Mouse (Mus musculus) lung, postnatal 25 days (tissue): Measurements from ENCODE around the gene Cfap54.

Experiments used
- DNase-seq: peaks from one replicate; pipeline ENCODE4 v3.0.0; 2022; ENCODE audit warnings: low spot score

Cfap54 gene

DNA sequence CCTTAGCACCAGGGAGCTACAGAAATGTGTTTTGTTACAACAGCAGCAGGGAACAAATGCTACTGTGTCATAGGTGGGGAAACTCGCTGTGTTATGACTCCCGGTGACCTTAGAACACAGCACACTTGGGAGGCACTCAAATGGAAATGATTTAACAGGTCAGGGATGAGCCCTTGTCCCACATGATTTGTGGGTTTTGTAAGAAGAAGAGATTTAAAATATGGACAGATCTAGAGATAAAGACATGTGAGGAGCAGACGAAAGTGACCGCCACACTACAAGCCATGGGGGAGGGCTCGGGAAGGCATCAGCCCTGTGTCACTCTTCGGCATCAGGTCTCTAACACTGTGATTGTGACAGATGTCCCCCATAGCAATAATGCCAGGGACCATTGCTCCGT, 144.3 kb downstream of the Cfap54 start:
- no peak for DNase-seq

DNA sequence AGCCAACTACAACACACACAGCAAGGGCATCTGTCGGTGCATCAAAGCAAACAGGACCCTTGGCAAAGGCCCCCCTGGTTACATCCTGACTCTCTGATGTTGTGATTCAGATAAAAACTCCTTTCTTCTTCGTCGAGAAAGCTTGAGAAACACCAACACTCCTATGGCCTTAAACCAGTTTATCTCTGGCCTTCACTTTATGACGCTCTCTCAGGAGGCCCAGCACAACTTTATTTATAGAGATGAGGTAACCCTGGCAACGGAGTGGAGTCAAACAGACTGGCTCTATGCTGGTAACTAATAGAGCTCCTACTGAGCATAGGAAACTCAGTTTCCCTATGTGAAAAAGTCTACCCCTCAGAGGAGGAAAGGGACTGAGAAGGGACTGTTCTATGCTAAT, 146.9 kb downstream of the Cfap54 start:
- DNase-seq: no peak

DNA sequence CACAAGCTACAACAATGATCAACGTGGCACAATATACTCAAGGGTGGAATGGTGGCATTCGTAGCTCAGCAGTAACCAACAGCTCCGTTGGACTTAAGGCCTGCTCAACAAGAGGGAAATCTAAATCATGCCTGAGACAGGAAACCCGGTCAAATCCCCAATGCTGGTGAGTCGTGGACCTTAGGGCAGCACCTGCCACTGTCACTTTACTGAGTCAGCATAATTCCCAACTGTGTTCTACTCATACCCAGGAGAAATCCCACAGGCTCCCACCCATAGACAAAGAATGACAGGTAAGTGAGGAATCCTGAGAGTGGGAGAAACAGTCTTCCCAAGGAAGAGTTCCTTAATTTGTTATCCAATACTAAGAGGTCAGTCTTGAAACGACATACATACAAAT, 147.8 kb downstream of the Cfap54 start:
- no peak for DNase-seq

DNA sequence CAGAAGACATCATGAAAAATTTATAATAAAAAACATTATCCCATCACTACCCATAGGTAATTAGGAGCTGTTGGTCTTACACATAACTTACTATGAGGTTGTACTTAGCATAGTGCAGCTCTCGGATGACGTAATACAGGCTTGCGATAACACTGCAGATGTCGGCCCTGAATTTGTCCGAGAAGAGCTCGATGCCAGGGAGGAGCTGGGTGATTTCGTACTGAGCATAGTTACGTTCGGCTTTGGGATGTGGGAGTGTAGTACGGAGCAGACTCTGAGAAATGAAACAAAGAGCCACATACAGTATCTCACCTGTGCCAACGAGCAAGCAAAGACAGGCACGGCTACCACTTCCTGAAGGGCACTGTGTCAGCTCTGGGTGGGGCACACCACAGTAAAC, 149.0 kb downstream of the Cfap54 start:
- no peak for DNase-seq

DNA sequence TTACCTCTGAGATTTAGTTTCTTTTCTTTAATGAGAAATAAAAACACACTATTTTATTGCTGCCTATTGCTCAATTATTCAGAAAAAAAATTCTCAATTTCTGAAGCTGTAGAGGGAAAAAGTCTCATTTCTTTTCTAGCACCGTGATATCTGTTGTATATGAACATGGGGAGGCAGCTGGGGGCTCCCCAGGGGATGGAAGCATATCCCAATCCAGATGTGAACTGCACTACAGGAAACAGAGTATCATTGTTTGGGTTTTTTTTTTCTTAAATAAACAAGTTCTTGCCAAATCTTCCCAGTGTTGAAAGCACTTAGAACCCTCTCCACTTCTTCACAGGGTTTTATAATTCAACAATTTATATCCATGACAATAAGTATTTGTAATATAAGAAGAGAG, 151.4 kb downstream of the Cfap54 start:
- no peak for DNase-seq

DNA sequence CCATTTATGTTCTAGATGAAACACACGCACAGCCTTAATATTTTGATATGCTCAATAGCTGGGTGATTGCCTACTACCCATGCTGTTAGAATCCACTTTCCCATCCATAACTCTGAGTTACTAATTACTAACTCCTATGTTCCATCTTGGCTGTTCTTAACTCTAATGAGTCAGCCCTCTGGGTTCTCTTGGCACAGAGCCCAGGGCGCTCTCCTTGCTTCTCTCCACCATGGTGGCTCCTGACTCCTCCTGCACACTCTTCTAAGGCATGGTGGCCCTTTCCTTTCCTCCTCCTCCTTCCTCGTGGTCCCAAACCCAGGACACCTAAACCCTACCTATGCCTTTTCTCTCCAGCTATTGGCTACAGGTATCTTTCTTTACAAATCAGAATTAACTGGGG, 153.2 kb downstream of the Cfap54 start:
- no peak for DNase-seq

DNA sequence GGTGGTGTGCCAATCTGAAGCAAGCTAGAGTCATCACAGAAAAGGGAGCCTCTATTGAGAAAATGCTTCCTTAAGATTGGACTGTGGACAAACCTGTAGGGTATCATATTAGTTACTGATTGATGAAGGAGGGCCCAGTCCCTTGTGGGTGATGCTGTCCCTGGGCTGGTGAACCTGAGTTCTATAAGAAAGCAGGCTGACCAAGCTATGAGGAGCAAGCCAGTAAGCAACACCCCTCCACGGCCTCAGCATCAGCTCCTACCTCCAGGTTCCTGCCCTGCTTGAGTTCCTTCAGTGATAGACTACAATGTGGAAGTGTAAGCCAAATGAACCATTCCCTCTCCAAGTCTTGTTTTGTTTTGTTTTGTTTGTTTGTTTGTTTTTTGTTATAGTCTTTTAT, 162.9 kb downstream of the Cfap54 start:
- DNase-seq: no peak

DNA sequence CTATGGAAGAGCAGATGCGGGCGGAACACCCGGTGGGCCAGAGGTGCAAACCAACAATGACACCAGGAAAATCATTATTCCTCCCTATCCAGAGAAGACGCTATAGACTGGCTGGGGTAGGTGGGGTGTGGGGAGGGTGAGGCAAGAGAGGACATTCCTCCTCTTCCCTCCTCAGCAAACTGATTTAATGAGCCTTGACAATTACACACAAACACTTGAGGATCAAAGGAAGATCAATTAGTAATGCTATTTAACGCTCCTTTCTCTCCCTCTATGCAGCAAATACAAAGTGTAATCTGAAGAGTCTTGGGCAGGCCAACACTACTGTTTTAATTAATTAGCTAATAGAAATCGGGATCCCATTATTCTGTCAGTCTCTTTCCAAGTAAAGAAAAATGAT, 174.2 kb downstream of the Cfap54 start:
- no peak for DNase-seq

DNA sequence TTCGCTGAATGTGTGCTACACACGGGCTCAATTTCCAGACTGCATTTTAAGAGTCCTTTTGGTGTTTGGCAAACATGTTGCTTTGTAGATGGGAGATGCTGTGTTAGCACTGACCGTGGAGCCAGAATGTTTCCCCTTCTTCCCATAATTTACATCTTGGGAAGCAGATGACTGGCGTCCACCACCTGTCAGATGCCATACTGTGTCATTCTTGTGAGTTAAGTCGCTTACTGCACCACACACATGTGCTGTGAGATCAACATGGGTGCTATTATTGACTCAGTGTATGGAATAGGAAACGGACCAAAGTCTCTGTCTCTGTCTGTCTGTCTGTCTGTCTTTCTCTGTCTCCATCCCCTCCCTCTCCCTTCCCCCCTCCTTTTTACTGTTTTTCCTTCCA, 193.0 kb downstream of the Cfap54 start:
- no peak for DNase-seq

DNA sequence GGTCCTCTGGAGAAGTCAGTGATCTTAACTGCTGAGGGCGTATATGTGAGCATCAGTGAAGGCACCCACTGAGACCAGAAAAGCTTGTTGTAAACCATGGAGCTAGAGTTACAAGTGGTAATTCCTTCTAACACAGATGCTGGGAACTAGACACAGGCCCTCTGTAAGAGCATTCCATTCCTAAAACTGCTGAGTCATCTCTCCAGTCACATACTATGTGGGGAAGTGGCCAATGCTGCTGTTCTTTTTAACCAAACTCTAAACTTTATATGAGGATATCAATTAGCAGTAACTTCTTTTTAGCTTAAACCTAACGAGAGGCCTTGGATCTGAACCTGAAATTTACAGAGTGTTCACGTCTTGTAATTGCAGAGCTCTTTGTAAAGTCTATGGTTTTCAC, 203.4 kb downstream of the Cfap54 start:
- no peak for DNase-seq

DNA sequence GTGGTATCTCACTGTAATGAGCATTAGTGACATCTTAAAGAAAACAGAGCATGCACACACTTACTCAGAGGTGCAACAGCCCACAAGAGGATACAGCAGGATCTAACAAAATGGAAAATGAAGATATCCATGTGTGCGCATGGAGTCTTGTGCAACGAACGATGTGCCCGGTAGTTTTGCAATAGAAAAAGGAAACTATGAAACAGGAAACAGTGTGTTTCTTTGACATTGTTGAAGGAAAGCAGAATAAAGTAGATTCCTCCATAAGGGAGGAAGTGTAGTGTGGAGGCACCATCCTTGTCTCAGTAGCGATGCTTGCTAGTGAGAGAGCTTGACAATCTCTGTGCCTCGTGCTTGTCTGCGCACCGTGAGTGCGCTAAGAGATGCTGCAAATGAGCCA, 240.4 kb downstream of the Cfap54 start:
- DNase-seq: no peak

DNA sequence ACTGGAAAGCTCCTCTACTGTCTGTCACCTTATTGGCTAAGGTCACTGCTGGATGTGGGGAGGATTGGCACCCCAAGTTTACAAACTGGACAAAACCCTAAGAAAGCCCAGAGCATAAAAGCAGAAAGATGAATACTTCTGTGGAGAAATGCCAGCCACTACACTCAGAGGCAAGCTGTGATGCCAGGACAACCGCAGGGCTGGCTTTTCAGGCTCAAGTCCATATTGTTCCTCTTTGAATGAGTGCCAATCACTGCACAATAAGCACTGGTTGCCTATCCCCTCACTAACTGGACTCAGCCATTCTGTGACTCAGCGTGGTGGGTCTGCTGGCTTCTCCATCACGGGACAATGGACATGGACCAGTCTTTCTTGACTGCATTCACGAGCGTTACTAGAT, 243.8 kb downstream of the Cfap54 start:
- DNase-seq: no peak

DNA sequence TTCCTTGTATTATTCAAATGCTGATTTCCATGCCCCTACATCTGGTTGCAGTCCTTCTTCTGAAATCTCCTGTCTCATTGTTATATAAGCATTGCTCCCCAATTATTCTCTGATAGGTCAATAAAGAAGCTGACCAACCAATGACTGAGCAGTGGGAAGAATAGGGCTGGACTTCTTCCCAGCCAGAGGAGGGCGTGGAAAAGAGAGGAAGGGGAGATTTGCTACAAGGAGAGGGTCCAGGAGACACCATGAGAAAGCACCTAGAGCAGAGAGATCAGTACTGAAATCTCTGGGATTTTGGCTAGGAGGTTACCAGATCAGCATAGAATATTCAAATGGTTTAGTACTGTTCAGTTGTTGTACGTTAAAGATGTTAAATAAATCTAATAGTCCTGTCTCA, 244.4 kb downstream of the Cfap54 start:
- no peak for DNase-seq

DNA sequence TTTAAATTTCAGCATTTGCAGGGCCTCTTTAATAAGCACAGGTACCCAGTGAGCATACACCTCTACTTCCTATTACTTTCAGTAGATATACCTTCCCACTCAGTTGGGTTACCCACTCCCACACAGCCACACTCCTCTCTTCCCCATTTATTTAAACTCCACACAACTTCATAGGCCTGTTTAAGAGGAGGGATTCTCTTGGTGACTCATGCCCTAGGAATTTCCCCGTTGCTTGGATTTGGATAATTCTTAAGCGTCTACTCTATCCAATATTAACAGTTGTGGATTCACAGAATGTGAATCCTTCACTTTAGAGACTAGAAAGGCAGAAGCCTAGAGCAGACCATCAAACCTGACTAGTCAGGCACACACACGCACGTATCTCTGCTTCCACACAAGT, 259.9 kb downstream of the Cfap54 start:
- DNase-seq: no peak

DNA sequence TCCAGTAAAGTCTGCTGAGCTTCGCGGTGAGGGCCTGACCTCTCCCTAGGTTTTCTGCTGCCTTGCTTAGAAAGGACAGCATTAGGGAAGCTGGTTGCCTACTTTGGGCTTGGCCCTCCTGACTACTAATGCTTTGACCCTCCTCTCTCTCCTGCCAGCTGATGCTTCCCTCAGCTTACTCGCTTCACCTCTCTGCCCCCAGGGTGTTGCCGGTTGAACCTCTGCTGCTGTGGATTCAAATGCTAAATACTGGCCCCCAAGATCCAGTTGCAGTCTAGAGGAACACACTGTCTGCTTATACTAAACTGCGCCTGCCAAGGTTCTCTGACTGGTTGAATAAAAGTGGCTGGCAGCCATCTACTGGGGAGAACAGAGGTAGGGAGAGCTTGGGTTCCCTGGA, 263.2 kb downstream of the Cfap54 start:
- no peak for DNase-seq

DNA sequence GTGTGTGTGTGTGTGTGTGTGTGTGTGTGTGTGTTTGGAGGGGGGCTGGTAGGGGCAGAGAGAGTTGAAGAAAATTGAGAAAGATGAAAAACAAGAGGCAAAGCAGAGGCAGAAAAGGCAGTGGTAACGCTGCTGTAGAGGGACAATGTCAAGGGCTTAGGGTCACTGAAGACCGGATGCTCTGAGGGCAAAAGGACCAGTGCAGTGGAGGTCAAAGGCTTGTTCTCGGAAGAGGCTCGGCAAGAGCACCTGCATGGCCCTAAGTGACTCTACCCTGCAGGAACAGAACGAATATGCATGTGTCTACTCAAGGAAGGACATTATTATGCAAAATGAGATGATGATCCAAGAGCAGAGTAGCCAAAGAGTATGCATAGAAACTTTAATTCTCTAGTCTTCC, 264.5 kb downstream of the Cfap54 start:
- DNase-seq: no peak

DNA sequence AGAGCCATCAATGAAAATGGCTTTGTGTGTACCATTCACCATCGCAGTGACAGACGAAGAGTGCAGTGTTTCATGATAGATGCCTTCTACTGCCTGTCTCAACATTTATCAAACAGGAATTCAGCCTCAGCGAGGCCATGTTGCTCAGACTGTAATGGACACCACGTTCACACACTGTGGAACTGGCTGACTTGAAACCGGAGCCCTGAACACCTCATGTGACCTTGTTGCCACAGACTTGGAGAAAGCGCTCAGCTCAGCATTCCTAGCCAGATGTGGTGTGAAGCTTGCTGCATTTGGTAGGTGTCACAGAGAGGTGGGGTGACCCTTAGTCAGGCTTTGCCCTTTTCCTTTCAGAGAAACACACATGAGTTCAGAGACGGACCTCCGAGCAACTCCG, 270.5 kb downstream of the Cfap54 start:
- DNase-seq: no peak

DNA sequence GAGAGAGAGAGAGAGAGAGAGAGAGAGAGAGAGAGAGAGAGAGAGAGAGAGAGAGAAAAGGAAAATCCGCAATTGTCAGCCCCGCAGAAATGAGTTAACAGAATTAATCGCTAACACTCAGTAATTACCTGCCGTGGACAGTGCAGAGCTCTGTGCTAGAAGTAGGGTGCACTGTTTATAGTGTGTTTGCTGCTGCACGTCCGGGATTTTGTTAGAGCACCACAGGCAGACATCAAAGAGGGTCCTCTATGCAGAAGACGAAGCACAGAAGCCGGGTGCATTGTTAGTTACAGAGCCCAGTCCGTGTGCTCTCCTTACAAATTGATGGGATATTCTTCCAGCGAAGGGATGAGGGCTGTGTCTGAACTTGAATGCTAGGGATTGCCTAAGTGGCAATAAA, 289.5 kb downstream of the Cfap54 start:
- DNase-seq: no peak

DNA sequence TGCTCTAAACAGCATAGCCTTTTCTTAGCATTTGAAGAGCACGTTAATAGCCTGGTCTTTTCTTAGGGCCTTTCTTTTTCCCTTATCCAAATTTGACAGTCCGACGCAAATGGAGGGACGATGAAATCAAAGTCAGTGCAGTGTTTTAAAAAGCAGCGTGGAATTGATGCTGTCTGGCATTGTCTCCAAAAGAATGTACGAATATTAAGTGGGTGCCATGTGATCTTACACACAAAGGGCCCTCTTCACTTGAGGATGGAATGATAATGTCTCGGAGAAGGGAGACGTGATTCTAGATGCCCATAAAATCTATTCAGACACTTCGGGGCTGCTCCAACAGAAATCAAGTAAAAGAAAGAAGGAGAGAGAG, 289.9 kb downstream of the Cfap54 start:
- no peak for DNase-seq

DNA sequence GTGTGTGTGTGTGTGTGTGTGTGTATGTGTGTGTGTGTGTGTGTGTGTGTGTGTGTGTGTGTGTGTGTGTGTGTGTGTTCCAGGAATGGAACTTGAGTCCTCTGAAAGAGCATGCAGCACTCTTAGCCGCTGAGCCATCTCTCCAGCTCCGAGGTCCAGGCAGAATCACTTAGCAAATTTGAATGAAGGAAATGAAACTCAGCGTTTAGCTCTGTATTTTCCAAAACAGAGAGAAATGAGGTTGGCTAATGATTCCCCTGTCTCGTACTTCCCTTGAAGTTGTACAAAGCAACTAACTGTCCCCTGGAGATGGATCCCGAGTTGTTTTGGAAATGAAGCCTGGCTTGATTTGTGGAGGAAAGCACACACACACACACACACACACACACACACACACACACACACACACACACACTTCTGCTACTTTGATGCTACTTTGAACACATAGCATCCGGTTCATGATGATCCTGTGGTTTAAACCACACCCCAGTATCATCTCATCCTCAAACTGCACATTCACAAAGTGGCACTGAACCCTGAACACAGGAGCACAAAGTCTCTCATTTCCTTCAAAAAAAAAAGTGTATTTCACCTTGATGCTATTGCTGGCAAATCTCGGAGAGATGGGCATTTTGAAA, 290.4 kb downstream of the Cfap54 start:
- no peak for DNase-seq

DNA sequence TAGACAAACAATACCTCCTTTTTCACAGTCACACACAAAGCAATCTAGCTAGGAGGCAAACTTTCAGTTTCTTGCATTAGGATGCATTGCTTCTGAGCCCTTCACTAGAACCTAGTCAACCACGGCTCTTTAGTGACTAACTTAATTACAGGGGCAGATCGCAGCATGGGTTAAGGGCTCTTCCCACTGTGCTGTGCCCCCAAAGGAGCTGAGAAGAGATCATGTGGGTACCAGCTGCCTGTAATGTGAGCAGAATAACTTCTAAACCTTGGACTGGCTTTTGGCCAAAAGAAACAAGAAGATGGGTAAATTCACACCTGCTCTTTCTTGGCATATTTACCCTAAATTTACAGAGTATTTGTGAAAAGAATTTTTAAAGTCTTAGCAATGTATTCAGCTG, 291.2 kb downstream of the Cfap54 start:
- DNase-seq: no peak

DNA sequence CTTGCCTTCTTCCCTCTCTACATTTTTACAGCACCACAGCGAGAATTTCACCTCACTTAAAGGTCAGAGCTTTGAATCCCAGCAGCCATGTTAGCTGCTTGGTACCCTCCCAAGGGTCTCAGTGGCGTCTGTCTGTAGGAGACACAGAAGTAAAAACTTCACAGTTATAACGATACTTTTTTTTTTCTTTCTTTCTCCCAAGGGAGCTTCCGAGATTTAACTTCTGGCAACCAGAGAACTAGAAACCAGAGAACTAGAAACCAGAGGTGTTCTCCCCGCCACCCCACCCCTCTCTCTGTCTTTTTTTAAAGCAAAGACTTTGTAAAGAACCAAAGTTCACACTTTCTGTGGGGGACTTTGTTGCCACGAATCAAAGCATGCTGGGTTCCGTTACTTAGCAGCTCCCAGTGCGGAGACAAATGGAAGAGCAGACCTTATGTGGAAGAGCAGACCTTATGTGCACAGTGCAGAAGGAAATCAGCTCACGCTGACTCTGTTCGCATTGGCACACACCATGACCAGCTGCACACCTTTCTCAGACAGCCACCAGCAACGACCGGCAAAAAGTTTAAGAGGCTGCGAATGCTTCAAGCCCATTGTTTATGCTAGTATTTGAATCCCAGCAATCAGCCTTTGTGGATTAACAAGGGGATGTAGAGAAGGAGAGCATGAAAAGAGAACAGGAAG, 292.9 kb downstream of the Cfap54 start:
- no peak for DNase-seq

DNA sequence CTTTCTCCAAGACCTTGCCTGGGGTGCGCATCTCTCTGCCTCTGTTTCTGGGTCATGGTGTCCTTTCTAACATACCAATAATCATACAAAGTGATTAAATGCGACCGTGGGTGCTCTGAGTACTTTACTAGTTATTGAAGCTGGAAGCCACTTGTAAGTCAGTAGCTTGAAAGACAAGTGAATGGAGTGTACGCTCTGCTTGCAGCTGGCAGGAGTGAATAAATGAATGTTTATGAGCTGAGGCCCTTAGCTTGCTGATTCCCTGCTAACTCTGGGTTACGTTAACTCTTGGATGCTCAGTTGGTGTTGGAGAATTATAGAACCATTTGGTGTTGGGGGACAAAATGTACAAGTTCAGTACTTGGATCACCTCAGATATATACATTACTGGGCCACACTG, 298.7 kb downstream of the Cfap54 start:
- DNase-seq: no peak

DNA sequence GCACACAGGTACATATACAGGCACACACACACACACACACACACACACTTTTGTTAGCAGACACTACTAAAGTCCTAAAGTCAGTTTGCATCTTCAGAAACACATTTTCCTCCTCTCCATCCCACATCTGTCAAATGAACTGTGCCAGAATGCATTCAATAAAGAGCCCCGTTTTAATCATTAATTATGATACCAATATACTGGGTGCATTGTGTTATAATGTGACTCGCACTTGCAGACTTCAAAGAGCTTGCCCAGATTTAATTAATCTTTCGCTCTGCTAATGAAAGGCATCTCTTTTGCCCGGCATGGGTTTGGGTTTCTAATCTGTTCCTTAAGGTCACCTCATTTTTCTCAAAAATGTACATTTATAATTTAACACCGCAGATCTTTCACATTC, 327.1 kb downstream of the Cfap54 start:
- no peak for DNase-seq
